Mouse (Mus musculus) layer of hippocampus, adult 18-20 months (tissue): Measurements from ENCODE around the gene Nsf. TPM values are rescaled to one million over a fixed set of nuclear protein-coding genes. Genes with fewer than 3 reads are reported as not detected.
"Not testable (repeated sequence)": the region's sequence is repeated elsewhere in the genome, so short reads cannot be mapped to it uniquely, and the experiment has no call there.

Source experiments
- DNase-seq, 2 experiments: peaks; one replicate each; pipeline ENCODE4 v3.0.0; 2022; ENCODE audit warnings: low spot score in 2 of 2
- long read RNA-seq: library from polyadenylated mRNA; stranded (forward); transcript quantifications from one replicate; pipeline ENCODE4 v2.0.0, GENCODE M21; 2021
- total RNA-seq, 2 experiments: library from RNA; stranded (reverse); gene quantifications; 2 replicates each; pipeline ENCODE4 v1.2.3; 2021

The Nsf gene
- total RNA-seq, result 1,000 to 10,000 TPM; 1,253 to 1,269 TPM
- long read RNA-seq, transcript Nsf-202 (21 exons, 3,766 nt), result major isoform, 1,357 of 1,567 reads
- long read RNA-seq, transcript Nsf-208 (3 exons, 612 nt), result minor isoform, 5 of 1,567 reads
- long read RNA-seq, partial matches to known transcripts, result 113 of 1,567 reads
- long read RNA-seq, other reads (novel, unspliced or antisense), result 92 of 1,567 reads

DNA sequence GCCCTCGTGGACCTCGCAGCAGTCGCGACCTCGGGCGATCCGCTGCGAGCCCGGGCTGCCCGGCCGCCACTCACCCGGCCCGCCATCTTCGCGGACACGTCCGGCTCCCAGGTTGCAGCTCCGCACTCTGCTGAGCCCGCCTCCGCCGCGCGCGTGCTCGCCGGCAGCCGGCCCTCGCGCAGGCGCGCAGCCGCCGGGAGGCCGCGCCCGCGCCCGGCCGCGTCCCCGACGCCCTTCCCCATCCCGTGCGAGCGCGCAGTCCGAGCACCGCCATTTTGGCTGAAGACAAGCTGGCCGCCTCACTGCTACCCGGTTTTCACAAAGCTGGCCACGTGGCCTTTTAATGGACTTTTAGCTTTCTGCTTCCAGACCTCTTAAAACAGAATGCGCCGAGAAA is at the start of gene Nsf:
Nsf (minus strand) TSS at position 161 of the 397 bp plus-strand sequence.
- DNase-seq, result peak; percentile 75 to 84

DNA sequence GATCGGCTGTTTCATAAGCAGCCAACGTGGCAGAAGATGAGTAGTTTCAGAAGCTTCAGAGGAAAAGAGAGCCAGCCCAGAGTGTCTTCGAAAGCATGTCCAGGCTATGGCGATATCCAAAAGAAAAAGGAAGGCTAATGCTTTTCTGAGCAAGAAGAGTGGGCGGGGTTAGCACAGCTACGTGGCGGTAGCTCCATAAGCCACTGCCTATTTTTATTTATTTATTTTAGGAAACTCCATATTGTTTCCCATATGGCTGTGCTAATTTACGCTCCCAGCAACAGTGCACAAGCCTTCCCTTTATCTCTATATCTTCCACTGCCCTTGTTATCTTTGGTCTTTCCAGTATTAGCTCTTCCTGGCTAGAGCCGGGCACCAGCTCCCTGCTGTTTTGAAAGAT is 49.5 kb upstream of the Nsf start:
- DNase-seq, result no peak

DNA sequence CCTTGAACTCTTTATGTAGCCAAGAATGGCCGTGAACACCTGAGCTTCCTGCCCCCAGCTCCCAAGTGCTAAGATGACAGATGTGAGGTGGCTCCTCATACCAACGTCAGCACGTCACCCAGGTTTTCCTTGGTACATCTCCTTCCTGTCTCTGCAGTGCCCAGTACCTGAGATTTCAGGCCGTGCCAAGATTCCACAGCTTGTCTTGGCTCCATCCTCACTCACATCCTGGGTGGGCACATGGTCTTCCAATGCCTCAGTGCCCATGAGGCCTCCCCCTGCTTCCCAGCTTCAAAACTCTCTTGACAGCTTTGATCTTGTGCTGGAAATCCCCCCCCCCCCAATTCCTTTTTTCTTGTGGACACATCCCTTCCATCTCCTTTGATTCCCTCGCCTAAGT is 48.3 kb upstream of the Nsf start:
- no peak for DNase-seq

DNA sequence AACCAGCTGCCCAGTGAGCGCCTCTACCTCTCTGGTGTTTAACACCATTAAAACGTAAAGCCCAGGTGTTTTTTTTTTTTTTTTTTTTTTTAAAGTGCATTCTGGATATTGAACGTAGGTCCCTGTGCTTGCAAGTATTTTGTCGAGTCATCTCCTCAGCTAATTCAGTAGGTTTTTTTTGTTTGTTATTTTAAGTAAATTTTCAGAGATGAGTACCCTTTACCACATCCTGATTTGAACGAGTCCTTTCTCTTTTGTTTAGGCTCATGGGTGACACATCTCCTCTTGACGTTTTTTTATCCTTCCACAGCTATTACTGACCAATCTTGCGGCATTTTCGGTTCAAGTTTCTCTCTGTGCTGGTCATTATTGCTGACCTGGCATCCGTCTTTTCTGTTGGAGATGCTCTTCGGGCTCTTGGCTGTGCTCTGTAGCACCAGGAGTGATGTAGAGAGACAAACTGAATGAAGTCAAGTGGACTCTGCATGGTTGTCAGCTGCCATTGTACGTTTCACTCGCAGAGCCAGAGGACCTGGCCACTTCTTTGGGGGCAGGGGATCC is 47.6 kb upstream of the Nsf start:
- DNase-seq, result no peak

DNA sequence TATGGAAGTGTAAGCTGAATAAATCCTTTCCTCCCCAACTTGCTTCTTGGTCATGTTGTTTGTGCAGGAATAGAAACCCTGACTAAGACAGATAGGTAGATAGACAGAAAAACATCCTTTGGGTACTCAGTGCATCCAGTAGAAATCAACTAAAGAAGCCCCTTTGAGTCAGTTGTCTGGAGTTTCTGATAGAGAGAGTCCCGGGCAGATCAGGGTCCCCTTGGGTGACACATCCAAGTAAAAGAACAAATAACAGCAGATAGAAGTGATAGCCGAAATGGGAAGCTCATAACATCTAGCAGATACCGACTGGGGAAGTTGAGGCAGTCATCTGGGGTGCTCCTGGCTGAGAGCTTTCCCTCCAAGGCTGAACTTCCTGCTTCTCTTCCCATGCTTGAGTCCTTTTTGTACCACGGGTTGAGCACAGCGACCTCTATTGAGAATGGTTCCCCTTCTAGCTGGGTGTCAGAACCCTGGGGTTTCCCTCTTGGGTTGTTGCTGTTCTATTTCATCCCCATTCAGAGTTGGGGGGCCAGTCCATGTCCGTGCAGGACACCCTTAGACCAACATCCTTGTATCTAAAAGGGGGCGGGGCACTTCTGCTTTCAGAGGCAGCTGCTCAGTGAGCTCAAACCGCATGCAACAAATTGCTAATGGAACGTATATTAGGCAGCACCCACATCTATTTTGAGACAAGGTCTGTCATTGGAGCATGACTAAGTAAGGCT is 47.0 kb upstream of the Nsf start:
- DNase-seq, result no peak

DNA sequence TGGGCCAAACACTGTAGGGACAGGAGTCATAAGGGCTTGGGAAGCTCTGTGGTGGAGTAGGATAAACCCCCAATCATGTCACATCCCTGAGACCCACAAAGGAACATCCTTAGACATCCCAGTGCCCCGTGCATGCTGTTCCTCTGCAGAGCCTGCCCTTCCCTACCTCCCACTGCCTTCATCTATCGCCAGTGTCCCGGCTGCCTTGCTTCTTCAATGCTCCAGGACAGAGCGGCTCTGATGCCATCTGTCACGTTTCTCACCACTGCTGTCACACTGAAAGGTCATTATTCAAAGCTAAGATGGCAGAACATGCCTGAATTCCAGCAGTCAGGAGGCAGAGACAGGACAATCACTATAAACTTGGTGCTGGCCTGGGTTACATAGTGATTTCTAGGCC is 44.9 kb upstream of the Nsf start:
- DNase-seq, result no peak

DNA sequence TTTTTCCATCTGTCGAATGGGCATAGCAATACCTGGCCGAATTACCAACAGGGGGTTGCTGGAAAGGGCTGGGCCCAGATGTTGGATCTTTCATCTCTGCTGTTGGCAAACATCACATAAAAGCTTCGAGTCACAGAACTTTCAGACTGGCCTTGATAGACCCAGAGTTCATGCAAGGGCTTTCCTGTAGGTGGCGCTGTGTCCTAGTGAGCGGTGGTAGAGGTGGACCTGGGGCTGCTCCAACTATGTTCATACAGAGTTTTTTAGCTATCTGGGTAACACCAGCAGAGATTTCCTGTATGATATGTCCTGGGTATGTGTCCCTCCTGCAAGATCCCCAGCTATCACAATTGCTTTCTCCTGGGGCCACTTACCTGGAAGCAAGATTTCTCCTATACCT is 43.5 kb upstream of the Nsf start:
- peak; percentile 69 to 84 for DNase-seq

DNA sequence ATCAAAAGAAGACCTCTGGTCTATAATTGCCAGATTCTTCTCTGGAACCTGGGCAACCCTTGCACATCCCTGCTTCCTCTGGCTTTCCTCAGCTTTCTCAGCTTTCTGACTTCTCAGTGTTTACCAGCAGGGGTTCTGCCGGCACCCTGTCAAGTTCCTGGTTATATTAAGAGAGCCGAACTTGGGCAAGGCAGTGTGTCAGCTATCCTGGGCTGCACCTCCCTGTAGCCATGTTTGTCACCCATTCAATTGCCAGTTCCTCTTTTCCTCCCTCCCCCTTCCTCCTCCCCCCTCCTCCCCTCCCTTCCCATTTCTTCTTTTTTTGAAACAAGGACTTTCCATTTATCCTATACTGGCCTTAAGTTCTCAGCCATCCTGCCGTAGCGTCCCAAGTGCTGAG is 38.8 kb upstream of the Nsf start:
- no peak for DNase-seq

DNA sequence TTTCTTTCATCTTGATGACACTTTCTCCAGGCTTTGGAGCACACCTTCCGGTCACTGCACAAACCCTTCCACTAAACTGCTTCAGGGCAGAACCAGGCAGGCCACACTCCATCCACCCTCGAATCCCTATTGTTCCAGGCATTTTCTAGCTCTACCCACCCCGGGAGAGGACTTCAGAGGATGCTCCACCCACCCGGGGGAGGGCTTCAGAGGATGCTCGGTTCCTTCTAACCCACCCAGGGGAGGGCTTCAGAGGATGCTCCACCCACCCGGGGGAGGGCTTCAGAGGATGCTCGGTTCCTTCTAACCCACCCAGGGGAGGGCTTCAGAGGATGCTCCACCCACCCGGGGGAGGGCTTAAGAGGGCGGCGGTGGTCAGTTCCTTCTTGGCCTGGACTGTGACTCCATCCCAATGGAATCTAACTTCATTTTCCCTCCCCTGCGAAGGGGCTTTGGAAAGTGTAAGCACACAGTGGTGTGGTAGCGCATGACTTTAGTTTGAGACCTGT is 36.2 kb upstream of the Nsf start:
- not testable (repeated sequence) for DNase-seq

DNA sequence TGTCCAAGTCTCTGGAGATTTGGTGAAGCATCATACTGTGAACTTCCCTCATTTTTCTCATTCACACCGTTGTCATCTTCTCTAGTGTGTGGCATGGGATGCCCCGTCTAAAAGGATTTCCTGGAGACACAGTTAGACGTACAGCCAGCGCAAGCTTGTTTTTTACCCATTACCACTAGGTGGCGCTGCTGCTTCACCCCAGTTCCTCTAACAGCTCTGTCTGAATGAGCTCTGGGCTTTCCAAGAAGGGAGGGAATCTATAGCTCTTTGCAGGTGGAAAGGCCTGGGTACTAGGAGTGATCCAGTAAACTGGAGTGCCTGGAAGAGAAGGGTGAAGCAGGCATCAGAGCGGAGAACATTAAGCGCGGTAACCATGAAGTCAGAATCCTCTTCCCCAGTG is 33.6 kb upstream of the Nsf start:
- peak; percentile 58 to 79 for DNase-seq

DNA sequence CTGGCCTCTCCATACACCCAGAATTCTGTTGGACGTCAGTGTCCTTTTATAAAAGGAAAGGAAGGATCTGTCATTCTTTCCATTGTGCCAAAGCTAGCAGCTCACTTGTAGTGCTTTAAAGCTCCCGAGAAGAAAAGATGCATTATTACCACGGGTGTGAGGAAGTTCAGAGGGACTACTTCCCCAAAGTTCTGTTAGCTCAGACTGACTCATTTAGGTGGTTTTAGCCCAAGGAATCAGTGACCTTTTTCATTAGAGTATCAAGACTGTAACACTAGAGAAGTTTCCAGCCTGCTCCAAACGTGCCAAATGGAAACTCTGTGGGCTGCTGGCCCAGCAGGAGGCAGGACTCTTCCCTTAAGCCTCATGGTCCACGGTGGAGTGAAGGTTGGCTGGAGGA is 30.2 kb upstream of the Nsf start:
- DNase-seq, result no peak

DNA sequence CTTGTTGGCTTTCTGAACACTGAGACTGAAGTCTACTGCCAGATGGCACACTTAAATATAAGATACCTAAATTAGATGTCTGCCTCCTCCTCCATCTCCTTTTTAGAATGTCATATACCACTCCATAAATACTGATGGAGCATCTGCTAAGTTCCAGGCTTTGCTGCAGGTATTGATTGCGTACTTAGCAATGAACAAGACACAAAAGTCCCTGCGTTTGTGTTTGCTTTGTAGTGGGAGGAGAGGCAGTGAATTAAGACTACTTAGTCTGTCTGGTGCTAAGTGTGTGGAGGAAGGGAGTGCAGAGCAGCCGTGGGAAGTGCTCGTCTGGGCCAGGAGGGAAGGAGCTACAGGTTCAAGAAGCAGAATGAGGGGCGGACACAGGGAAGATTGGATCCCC is 28.0 kb upstream of the Nsf start:
- DNase-seq, result no peak

DNA sequence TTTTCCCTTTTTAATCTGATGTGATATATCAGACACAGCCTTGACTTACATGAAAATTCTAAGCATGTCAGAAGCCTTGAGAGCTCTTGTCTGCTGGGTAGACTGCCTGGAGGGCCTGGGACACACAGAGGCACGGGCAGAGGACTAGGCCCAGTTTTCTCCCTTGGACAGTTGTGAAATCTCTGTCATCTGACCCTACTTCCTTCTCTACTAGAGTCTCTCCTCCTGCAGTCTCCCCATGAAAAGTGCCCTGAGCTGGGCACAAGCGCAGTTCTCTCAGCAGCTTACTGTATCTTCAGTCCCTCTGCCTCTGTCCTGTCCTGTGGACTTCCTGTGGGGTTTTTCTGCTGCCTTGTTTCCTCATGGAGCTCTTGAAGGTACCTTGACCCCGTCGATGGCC is 25.5 kb upstream of the Nsf start:
- no peak for DNase-seq

DNA sequence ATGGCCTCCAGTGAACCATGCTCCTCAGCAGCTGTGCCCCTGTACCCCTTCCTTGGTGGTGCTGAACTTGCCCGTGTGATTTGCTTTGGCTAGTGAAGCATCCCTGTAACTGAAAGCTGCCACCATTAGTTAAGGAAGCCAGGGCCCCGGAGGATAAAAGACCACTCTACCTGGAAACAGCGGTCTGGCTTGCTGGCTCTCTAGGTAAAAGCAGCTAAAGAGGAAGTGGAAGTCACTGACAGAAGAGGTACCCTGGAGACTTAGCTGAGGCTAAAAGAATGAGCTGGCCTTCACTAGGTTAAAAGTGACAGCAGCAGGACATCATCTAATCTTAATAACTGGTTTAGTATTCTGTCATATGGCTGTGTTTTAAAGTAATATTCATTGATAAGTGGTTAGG is 17.0 kb upstream of the Nsf start:
- no peak for DNase-seq

DNA sequence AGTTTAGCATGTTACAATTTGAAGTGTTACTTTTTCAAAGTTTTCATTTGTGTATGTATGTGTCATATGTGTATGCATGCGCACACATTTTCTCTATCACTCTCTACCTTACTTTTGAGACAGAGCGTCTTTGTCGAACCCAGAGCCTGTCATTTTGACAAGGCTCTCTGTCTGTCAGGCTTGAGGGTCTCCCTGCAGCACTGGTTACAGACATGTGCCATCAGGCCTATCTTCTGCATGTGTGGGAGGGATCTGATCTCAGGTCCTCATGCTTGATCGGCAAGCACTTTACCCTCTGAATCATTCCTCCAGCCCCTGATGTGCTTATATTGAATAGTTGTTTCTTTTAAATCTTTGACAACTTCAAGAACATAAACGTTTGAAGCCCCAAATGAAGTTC is 15.4 kb upstream of the Nsf start:
- no peak for DNase-seq

DNA sequence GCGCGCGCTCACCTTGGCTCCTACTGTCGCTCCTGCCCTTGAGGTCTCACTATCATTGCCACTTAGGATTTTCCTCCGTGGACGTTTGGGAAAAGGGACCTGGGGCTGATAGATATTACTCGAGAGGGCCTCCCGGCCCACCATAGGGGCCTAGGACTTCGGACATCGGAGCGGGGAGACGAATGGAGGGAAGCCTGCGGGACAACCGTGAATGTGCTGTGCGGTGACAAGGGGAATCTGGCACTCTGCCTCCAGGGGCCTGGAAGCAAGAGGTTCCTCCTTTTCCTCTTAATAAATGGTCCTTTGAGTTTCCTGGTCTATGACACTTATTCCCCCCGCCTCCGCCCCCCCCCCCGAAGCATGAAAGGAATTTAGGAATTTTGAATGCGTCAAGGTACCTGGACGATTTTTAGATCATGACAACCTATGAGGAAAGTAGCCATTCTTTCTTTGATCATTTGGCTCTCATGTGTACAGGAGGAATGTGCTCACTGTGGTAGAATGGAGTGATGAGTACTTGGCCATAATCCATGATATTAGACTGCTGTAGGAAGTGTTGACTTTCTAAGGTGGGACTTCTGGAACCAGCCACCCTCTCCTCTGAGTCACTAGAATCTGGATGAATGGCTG is 13.4 kb upstream of the Nsf start:
- no peak for DNase-seq

DNA sequence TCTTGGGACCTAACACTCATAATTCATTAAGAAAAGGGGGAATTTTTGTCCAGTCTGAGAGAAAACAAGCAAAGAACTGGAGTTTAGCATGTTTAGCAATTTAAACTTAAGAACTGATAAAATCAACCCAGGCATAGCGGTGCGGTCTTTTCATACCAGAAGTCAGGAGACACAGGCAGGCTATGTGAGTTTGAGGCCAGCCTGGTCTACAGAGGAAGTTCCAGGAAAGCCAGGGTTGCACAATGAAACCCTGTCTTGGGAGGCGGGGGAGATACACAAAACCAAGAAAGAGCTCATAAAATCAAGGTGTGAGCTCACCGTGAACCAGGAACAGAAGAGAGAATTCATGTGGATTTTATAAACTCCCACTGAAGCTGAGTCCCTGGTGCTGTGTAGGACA is 3.0 kb upstream of the Nsf start:
- no peak for DNase-seq

DNA sequence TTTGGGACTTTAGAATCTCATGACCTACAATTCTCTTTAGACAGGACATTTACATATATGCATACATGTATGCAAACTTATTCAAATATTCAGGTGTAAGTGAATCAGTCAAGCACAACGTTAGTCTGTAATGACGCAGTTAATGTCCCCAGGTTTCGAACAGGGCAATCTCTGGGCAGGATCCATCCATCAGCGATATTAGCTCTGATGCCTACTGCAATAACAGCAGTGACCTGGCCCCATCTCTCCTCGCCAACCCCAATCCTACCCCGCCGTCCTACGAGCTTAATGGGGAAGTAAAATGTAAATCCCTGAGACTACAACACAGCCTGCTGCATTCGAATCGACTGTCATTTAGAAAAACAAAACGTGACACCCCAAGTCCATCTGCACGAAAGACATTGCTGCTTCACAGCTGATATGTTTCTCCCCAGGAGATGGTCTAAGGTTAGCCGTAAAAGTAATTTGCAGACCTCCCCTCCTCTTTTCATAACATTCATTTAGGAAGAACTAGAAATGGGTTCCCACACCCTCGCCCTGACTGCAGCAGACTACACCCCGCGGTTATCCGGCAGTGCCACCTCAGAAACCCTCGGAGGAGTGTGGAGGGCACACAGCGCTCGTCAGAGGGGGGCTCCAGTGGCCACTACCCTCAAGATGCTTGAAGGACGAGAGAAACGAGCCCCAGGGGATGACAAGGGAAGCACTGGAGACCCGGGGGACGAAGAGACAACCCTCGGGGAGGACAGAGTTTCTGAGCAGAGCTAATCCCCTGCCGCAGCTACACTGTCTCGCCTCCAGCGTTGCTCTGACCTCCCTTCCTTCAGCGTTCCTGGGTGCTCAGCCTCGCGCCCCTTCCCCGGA is 592 bp downstream of the Nsf start:
- peak in 1 of 2 experiments; percentile 41 for DNase-seq

DNA sequence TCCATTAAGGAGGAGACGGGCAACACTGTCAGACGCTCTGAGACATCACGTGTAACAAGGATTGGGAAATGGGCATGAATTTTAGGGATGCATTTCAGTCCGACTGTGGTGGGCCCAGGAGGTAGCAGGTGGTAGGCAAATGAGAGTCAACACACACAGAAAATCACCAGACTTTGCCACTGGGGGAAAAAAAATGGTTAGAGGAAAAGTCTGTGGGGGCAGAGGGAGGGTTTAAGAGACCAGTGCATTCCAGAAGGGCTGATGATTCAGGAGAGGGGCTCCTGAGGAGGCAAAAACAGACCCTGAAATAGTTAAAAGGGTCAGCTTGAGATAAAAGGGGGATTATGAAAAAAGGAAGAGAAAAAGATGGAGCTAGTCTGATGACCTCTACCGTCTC is 1.2 kb downstream of the Nsf start:
- DNase-seq, result no peak

DNA sequence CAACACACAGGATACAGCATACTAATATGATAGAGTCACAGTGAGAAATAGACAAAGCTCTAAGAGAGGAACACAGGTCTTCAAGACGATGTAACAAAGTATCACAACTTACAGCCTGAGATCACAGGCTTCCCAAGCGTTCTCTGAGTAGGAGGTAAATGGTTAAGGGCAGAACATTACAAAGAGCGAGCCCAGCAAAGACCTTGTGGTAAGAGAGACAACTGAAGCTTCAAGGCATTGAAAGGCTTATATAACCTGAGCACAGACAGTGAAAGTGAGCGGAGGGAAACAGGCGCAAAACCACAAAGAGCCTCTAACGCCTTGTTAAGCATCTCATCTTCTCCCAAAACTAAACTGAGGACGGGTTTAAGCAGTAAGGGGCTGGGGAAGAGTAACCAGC is 2.8 kb downstream of the Nsf start:
- peak in 1 of 2 experiments; percentile 42 for DNase-seq

DNA sequence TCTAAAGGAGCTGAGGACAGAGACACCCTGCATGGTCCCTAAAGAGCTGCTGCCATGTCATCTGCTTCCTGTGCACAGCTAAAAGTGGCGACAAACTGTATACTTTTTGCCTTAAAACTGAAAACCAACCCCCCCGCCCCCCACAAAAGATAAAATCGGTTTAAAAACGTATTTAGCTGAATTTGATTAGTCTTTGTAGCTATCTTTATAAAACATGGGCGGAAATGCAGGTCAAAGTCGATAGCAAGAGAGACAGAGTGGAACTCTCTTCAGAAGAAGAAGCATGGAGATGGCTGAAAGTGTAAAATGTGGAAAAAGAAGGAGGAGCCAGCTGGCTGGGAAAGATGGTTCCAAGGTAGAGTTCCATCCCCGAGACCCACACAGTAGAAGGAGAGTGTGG is 4.9 kb downstream of the Nsf start:
- DNase-seq, result no peak
